Mouse (Mus musculus): ENCODE results near the gene Ghdc. TPM values are rescaled to one million over a fixed set of nuclear protein-coding genes. Genes with fewer than 3 reads are reported as not detected.
A peak's percentile ranks its signal among the peaks of the same experiment; 100 is the strongest.

Gene Ghdc
- polyA plus RNA-seq, 1 experiment from 2014 or later = 4.5 TPM

GRCm38 (mm10) chr11:100721254-100721653 lies 49.5 kb downstream of the Ghdc start:
- Histone ChIP-seq H3K36me3 (ENCODE audit: control insufficient read depth, insufficient read depth, low read length) (peaks cover 23% of the 10 kb centered on the region), H3K4me1 (ENCODE audit: control insufficient read depth, insufficient read depth, low read length) (no peaks in the 10 kb centered on the region; the same call in 1 of the 2 replicates), H3K4me3 (ENCODE audit: low read depth, low read length) (no peak overlapping the region), H3K9ac (replicated peaks; ENCODE audit: low read depth, low read length) (no peak overlapping the region), H3K9me3 (ENCODE audit: control insufficient read depth, low read length) (no peaks in the 10 kb centered on the region), H3K27me3 (ENCODE audit: control insufficient read depth, insufficient read depth, low read length) (no peaks in the 10 kb centered on the region), H3K4me2 (ENCODE audit: low read depth, low read length) (no peak overlapping the region), H3K27ac (ENCODE audit: low read depth, low read length) (no peak overlapping the region)
- no peak for ATAC-seq (ENCODE audit: low read depth)
- WGBS = 65% methylated on average over 4 of the region's 4 CpGs

- Histone ChIP-seq H3K9ac (replicated peaks; ENCODE audit: low read depth, low read length) (no peak overlapping the region), H3K4me2 (ENCODE audit: low read depth, low read length) (no peak overlapping the region), H3K27me3 (ENCODE audit: control insufficient read depth, insufficient read depth, low read length) (no peaks in the 10 kb centered on the region), H3K4me3 (ENCODE audit: low read depth, low read length) (no peak overlapping the region), H3K9me3 (ENCODE audit: control insufficient read depth, low read length) (no peaks in the 10 kb centered on the region), H3K36me3 (ENCODE audit: control insufficient read depth, insufficient read depth, low read length) (peaks cover 32% of the 10 kb centered on the region), H3K4me1 (ENCODE audit: control insufficient read depth, insufficient read depth, low read length) (no peaks in the 10 kb centered on the region; the same call in 1 of the 2 replicates), H3K27ac (ENCODE audit: low read depth, low read length) (0 out of 2 replicates have a peak overlapping the region, but pooled peaks have one; percentile 39)
- ATAC-seq (ENCODE audit: low read depth) = no peak
- 83% methylated on average over 5 of the region's 5 CpGs for WGBS
Measured at GRCm38 (mm10) chr11:100720345-100720744, 50.4 kb downstream of the Ghdc start.

GRCm38 (mm10) chr11:100719893-100720292 lies 50.9 kb downstream of the Ghdc start:
- Histone ChIP-seq H3K4me1 (ENCODE audit: control insufficient read depth, insufficient read depth, low read length) (no peaks in the 10 kb centered on the region; the same call in 1 of the 2 replicates), H3K27me3 (ENCODE audit: control insufficient read depth, insufficient read depth, low read length) (no peaks in the 10 kb centered on the region), H3K4me3 (ENCODE audit: low read depth, low read length) (no peak overlapping the region), H3K27ac (ENCODE audit: low read depth, low read length) (no peak overlapping the region), H3K4me2 (ENCODE audit: low read depth, low read length) (no peak overlapping the region), H3K9me3 (ENCODE audit: control insufficient read depth, low read length) (no peaks in the 10 kb centered on the region), H3K36me3 (ENCODE audit: control insufficient read depth, insufficient read depth, low read length) (peaks cover 34% of the 10 kb centered on the region), H3K9ac (replicated peaks; ENCODE audit: low read depth, low read length) (no peak overlapping the region)
- 85% methylated on average over 11 of the region's 11 CpGs for WGBS
- ATAC-seq (ENCODE audit: low read depth) = no peak

GRCm38 (mm10) chr11:100719312-100719711 lies 51.4 kb downstream of the Ghdc start:
- Histone ChIP-seq H3K4me2 (ENCODE audit: low read depth, low read length) (no peak overlapping the region), H3K4me3 (ENCODE audit: low read depth, low read length) (no peak overlapping the region), H3K36me3 (ENCODE audit: control insufficient read depth, insufficient read depth, low read length) (peaks cover 36% of the 10 kb centered on the region), H3K4me1 (ENCODE audit: control insufficient read depth, insufficient read depth, low read length) (no peaks in the 10 kb centered on the region; the same call in 1 of the 2 replicates), H3K9me3 (ENCODE audit: control insufficient read depth, low read length) (no peaks in the 10 kb centered on the region), H3K27ac (ENCODE audit: low read depth, low read length) (no peak overlapping the region), H3K27me3 (ENCODE audit: control insufficient read depth, insufficient read depth, low read length) (no peaks in the 10 kb centered on the region), H3K9ac (replicated peaks; ENCODE audit: low read depth, low read length) (no peak overlapping the region)
- 82% methylated on average over 3 of the region's 3 CpGs for WGBS
- no peak for ATAC-seq (ENCODE audit: low read depth)

DNA sequence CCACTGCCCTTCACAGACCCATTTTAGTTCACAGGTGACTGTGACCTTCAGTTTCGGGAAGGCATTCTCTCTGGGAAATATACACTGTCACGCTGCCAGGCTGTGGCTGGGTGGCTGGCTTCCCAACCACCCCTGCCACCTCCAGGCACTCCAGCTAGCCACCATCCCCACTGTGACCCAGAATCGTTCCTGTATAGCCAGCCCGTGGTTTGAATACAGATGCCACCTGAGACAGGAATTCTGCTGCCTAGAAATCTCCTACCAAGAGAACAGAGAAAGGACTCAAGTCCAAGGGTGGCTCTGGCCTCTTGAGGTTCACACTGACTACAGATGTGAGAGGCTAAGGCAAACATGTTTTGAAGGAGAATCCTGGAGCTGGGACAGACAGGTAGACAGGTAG lies 51.9 kb downstream of the Ghdc start:
- no peak overlapping the region for H3K9ac ChIP-seq (replicated peaks; ENCODE audit: low read depth, low read length)
- H3K4me3 ChIP-seq (ENCODE audit: low read depth, low read length) = no peak overlapping the region
- H3K4me1 ChIP-seq (ENCODE audit: control insufficient read depth, insufficient read depth, low read length) = peaks cover under 1% of the 10 kb centered on the region
- peaks cover 36% of the 10 kb centered on the region for H3K36me3 ChIP-seq (ENCODE audit: control insufficient read depth, insufficient read depth, low read length)
- no peak overlapping the region for H3K27ac ChIP-seq (ENCODE audit: low read depth, low read length)
- 86% methylated on average over 4 of the region's 4 CpGs for WGBS
- no peak overlapping the region for H3K4me2 ChIP-seq (ENCODE audit: low read depth, low read length)
- no peaks in the 10 kb centered on the region for H3K9me3 ChIP-seq (ENCODE audit: control insufficient read depth, low read length)
- ATAC-seq (ENCODE audit: low read depth) = no peak
- H3K27me3 ChIP-seq (ENCODE audit: control insufficient read depth, insufficient read depth, low read length) = no peaks in the 10 kb centered on the region

DNA sequence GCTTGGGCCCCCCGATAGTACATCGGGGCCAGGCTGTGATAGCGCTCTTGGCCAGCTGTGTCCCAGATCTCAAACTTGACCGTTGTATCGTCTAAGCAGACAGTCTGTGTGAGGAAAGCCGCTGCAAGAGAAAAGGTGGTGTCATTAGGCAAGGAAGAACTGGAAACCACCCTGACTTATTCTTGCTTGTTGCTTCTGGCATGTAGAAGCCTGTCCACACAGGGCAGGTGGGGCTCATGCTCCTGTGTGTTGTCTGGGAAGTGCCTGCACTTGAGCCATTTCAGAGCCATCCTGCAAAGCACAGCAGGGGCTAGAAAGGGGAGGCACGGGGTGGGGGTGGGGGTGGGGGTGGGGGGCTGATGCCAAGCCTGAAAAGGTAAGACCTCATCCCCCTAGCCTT lies 52.3 kb downstream of the Ghdc start:
- Histone ChIP-seq H3K27ac (ENCODE audit: low read depth, low read length) (no peak overlapping the region), H3K9ac (replicated peaks; ENCODE audit: low read depth, low read length) (no peak overlapping the region), H3K4me3 (ENCODE audit: low read depth, low read length) (no peak overlapping the region), H3K27me3 (ENCODE audit: control insufficient read depth, insufficient read depth, low read length) (no peaks in the 10 kb centered on the region), H3K9me3 (ENCODE audit: control insufficient read depth, low read length) (no peaks in the 10 kb centered on the region), H3K4me1 (ENCODE audit: control insufficient read depth, insufficient read depth, low read length) (peaks cover 4% of the 10 kb centered on the region), H3K36me3 (ENCODE audit: control insufficient read depth, insufficient read depth, low read length) (peaks cover 36% of the 10 kb centered on the region), H3K4me2 (ENCODE audit: low read depth, low read length) (no peak overlapping the region)
- 95% methylated on average over 7 of the region's 7 CpGs for WGBS
- ATAC-seq (ENCODE audit: low read depth) = no peak

DNA sequence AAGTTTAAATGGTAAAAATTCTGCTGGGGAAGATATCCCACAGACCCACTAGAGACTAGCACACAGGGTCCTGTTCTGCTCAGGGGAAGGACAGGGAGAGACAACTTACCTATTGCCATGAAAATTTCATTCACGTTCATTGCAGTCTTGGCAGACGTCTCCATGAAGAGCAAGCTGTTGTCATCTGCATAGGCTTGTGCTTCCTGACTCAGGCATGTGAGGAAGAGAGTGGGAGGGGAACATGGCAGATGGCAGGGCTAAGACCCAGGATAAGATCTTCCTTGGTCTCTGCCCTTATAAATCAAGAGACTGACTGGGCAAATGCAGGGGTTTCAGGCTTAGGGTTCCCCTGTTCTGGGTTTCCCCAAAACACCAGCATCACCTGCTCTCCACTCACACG lies 54.1 kb downstream of the Ghdc start:
- Histone ChIP-seq H3K9me3 (ENCODE audit: control insufficient read depth, low read length) (no peaks in the 10 kb centered on the region), H3K4me2 (ENCODE audit: low read depth, low read length) (no peak overlapping the region), H3K4me1 (ENCODE audit: control insufficient read depth, insufficient read depth, low read length) (peaks cover 6% of the 10 kb centered on the region), H3K27ac (ENCODE audit: low read depth, low read length) (no peak overlapping the region), H3K27me3 (ENCODE audit: control insufficient read depth, insufficient read depth, low read length) (no peaks in the 10 kb centered on the region), H3K4me3 (ENCODE audit: low read depth, low read length) (no peak overlapping the region), H3K9ac (replicated peaks; ENCODE audit: low read depth, low read length) (no peak overlapping the region), H3K36me3 (ENCODE audit: control insufficient read depth, insufficient read depth, low read length) (peaks cover 36% of the 10 kb centered on the region)
- no peak for ATAC-seq (ENCODE audit: low read depth)
- 87% methylated on average over 3 of the region's 3 CpGs for WGBS

Other genes starting within 250 kb of the Ghdc start
- gene Acly, start 243.0 kb downstream of the Ghdc start, polyA plus RNA-seq (2014; fragmentation: Nextera tagmentation; extraction: Ambion mirVana) = 191 and 250 TPM in 2 replicates
- gene Ttc25, start 225.3 kb downstream of the Ghdc start, polyA plus RNA-seq (2014; fragmentation: Nextera tagmentation; extraction: Ambion mirVana) = 1.7 and 2.2 TPM in 2 replicates
- 41.1 and 49.3 TPM in 2 replicates for gene Cnp, start 196.1 kb downstream of the Ghdc start, polyA plus RNA-seq (2014; fragmentation: Nextera tagmentation; extraction: Ambion mirVana)
- gene Nkiras2, start 151.7 kb downstream of the Ghdc start, polyA plus RNA-seq (2014; fragmentation: Nextera tagmentation; extraction: Ambion mirVana) = 108 and 110 TPM in 2 replicates
- gene Dnajc7, start 150.8 kb downstream of the Ghdc start, polyA plus RNA-seq (2014; fragmentation: Nextera tagmentation; extraction: Ambion mirVana) = 109 and 112 TPM in 2 replicates
- 0.50 and 0.61 TPM in 2 replicates for gene Zfp385c, start 78.5 kb downstream of the Ghdc start, polyA plus RNA-seq (2014; fragmentation: Nextera tagmentation; extraction: Ambion mirVana)
- gene Dhx58, start 66.7 kb downstream of the Ghdc start, polyA plus RNA-seq (2014; fragmentation: Nextera tagmentation; extraction: Ambion mirVana) = 2.7 and 2.8 TPM in 2 replicates
- gene Kat2a, start 58.5 kb downstream of the Ghdc start, polyA plus RNA-seq (2014; fragmentation: Nextera tagmentation; extraction: Ambion mirVana) = 55.3 and 57.0 TPM in 2 replicates
- not detected in 2 replicates for gene Hspb9, start 57.1 kb downstream of the Ghdc start, polyA plus RNA-seq (2014; fragmentation: Nextera tagmentation; extraction: Ambion mirVana)
- 59.7 and 82.7 TPM in 2 replicates for gene Rab5c, start 32.7 kb downstream of the Ghdc start, polyA plus RNA-seq (2014; fragmentation: Nextera tagmentation; extraction: Ambion mirVana)
- 6.4 and 10.1 TPM in 2 replicates for gene Kcnh4, start 11.0 kb downstream of the Ghdc start, polyA plus RNA-seq (2014; fragmentation: Nextera tagmentation; extraction: Ambion mirVana)
- 0.51 TPM in 1 of 2 replicates, not detected in the other for gene Hcrt, start 8.0 kb downstream of the Ghdc start, polyA plus RNA-seq (2014; fragmentation: Nextera tagmentation; extraction: Ambion mirVana)
- gene Stat5b, start 79.8 kb upstream of the Ghdc start, polyA plus RNA-seq (2014; fragmentation: Nextera tagmentation; extraction: Ambion mirVana) = 17.3 and 19.7 TPM in 2 replicates
- 1.3 and 1.8 TPM in 2 replicates for gene Stat5a, start 88.4 kb upstream of the Ghdc start, polyA plus RNA-seq (2014; fragmentation: Nextera tagmentation; extraction: Ambion mirVana)
- 45.6 and 77.7 TPM in 2 replicates for gene Stat3, start 168.6 kb upstream of the Ghdc start, polyA plus RNA-seq (2014; fragmentation: Nextera tagmentation; extraction: Ambion mirVana)
- gene Cavin1, start 199.9 kb upstream of the Ghdc start, polyA plus RNA-seq (2014; fragmentation: Nextera tagmentation; extraction: Ambion mirVana) = 5.3 and 20.4 TPM in 2 replicates
- gene Atp6v0a1, start 238.5 kb upstream of the Ghdc start, polyA plus RNA-seq (2014; fragmentation: Nextera tagmentation; extraction: Ambion mirVana) = 147 and 175 TPM in 2 replicates

All from neural tube, embryonic 14.5 days (tissue).